8 mouse cellular contexts compared by ENCODE assay signal in the genomic region with DNA sequence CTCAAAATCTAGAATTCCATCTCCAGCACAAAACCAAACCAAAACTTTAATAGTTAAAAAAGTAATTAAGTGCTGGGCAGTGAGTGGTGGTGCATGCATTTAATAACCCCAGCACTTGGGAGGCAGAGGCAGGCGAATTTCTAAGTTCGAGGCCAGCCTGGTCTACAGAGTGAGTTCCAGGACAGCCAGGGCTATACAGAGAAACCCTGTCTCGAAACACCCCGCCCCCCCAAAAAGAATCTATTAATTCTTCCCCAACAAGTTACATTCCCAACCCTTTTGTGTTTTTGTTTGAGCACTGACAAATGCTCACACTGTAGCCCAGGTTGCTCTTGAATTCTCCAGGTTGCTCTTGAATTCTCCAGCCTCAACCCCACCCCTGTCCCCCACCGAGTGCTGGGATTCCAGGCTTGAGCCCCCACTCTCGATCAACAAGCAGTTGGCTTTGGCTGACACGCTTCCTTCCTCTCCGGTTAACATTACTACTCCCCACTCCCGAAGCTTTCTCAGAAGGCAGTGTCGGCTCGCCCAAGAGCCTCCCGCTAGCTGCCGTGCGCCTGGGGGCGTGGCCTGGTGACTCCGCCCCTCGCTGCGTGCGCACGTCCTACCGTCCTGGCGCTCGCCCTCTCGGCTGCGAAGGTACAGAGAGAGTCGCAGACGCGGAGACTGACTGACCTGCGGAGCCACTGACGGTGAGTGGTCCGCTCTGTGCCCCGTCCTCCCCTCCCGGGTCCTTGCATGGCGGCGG. TPM values are rescaled to one million over a fixed set of nuclear protein-coding genes. Genes with fewer than 3 reads are reported as not detected.
DNase-seq lines count a peak whose midpoint lies in the region; ATAC-seq lines count a peak whose summit lies in the region.

Gene Hmox2, plus strand, starts transcription at position 582 of the 748 bp plus-strand sequence.

- H3K4me1 ChIP-seq in hindbrain, embryonic 12.5 days = peaks cover 6% of the 10 kb centered on the region

- peak; percentile 96 for ATAC-seq in hindbrain, embryonic 12.5 days (ENCODE audit: low FRiP score)

- H3K27me3 ChIP-seq in hindbrain, embryonic 12.5 days = no peaks in the 10 kb centered on the region

- peak within 1 kb of the TSS; percentile 87 for H3K4me2 ChIP-seq in hindbrain, embryonic 12.5 days (replicated peaks)

- DNase-seq in Muller cell, postnatal 12 days (ENCODE audit: inconsistent ontology term) = peak; percentile 92
- peak; percentile 95 for DNase-seq in cerebellum, adult 9-11 months
- peak; percentile 84 to 91 for DNase-seq in frontal cortex, postnatal 10 days (ENCODE audit: low spot score in 2 of 2)
- DNase-seq in layer of hippocampus, postnatal 14 days (ENCODE audit: low spot score in 2 of 2) = peak; percentile 91 to 92
- peak; percentile 97 for DNase-seq in lung, postnatal 14 days
- DNase-seq in retina, adult 2 months (ENCODE audit: low read depth, low spot score) = peak; percentile 80
- DNase-seq in thymus, postnatal 36 days = peak; percentile 96 to 97

- peak within 1 kb of the TSS; percentile 88 for H3K4me3 ChIP-seq in hindbrain, embryonic 12.5 days

- peak within 1 kb of the TSS; percentile 88 for H3K9ac ChIP-seq in hindbrain, embryonic 12.5 days

- H3K9me3 ChIP-seq in hindbrain, embryonic 12.5 days (replicated peaks) = no peaks in the 10 kb centered on the region

- 7% methylated on average over 35 of the region's 35 CpGs for WGBS in hindbrain, embryonic 12.5 days

- peak within 1 kb of the TSS; percentile 84 for H3K27ac ChIP-seq in hindbrain, embryonic 12.5 days

- no peaks in the 10 kb centered on the region for H3K36me3 ChIP-seq in hindbrain, embryonic 12.5 days

RNA-seq across cellular contexts. Expression of gene Hmox2, which starts in this region (rescaled TPM):
- polyA plus RNA-seq in hindbrain, embryonic 12.5 days (2016; fragmentation: Nextera tagmentation; extraction: Ambion mirVana) = 81.5 and 86.2 TPM in 2 replicates
- total RNA-seq in layer of hippocampus, postnatal 14 days (2021) = 10 to 100 TPM; 81.9 to 84.3 TPM

Comparison
In these comparisons a context has a peak if more than half of its experiments do, and no peak if none do; other contexts are left out.
1. Peak in every context shown above with its lines: DNase-seq, ATAC-seq, H3K4me3 ChIP-seq and H3K27ac ChIP-seq.